8 mouse cellular contexts compared by ENCODE assay signal in the genomic region with DNA sequence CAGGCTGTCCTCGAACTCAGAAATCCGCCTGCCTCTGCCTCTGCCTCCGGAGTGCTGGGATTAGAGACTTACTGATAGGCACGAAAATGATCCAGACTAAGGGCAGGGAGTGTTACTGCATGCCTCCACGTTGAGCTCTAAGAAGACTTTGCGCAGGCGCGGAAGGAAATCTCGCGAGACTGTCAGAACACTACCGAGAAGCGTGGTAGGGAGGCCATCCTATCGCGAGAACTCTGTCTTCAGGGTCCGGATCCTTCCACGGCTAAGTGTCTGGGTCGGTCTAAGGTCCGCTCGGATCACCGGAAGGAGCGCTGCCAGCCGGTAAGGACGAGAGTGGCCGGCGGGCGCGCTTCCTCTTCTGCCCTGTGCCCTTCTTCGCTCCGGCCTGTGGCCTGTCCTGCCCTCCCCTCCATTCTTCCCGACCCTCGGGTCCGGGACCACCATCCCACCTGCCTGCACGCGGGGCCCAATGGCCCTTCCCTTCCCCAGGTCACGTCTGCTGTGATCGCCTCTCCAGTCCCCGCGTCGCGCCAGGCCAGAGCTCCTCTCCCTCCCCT. TPM values are rescaled to one million over a fixed set of nuclear protein-coding genes. Genes with fewer than 3 reads are reported as not detected.
DNase-seq lines count a peak whose midpoint lies in the region; ATAC-seq and TF ChIP-seq lines count a peak whose summit lies in the region.

A gene (plus strand): TSS at position 176 of the 557 bp plus-strand sequence.

- peak within 1 kb of the TSS; percentile 96 for H3K4me3 ChIP-seq in E14TG2a.4 (replicated peaks; ENCODE audit: low read length)
- peak within 1 kb of the TSS; percentile 87 for H3K4me3 ChIP-seq in forebrain, embryonic 12.5 days (replicated peaks)
- H3K4me3 ChIP-seq in heart, postnatal 0 days (ENCODE audit: low read depth, low read length) = peak within 1 kb of the TSS; percentile 89
- peak within 1 kb of the TSS; percentile 94 for H3K4me3 ChIP-seq in liver, embryonic 16.5 days (ENCODE audit: low read depth, low read length)
- H3K4me3 ChIP-seq in neural tube, embryonic 13.5 days = peak within 1 kb of the TSS; percentile 95
- peak within 1 kb of the TSS; percentile 93 for H3K4me3 ChIP-seq in testis, adult 2 months (ENCODE audit: control insufficient read depth, low read depth, low read length)

- peak; percentile 100 for DNase-seq in c-Kit-positive CD71-positive TER-119-positive erythroid progenitor cells, embryonic 14.5 days (ENCODE audit: low spot score)
- peak; percentile 99 for DNase-seq in heart, postnatal 0 days (ENCODE audit: low spot score)
- peak; percentile 99 for DNase-seq in kidney, postnatal 4 days

- peaks cover 12% of the 10 kb centered on the region; the same call in 1 of the 2 replicates for H3K36me3 ChIP-seq in E14TG2a.4 (ENCODE audit: insufficient read depth, low read length)
- no peaks in the 10 kb centered on the region for H3K36me3 ChIP-seq in forebrain, embryonic 12.5 days (replicated peaks)
- no peaks in the 10 kb centered on the region for H3K36me3 ChIP-seq in heart, postnatal 0 days (replicated peaks; ENCODE audit: control insufficient read depth, insufficient read depth, low read length)
- H3K36me3 ChIP-seq in liver, embryonic 16.5 days (ENCODE audit: control insufficient read depth, insufficient read depth) = peaks cover 4% of the 10 kb centered on the region; the same call in 1 of the 2 replicates
- H3K36me3 ChIP-seq in neural tube, embryonic 13.5 days = no peaks in the 10 kb centered on the region
- no peaks in the 10 kb centered on the region for H3K36me3 ChIP-seq in testis, adult 2 months (ENCODE audit: control insufficient read depth, insufficient read depth, low read length)

- TF ChIP-seq CTCF in E14TG2a.4 (conservative IDR thresholded peaks at IDR 0.05; ENCODE audit: low read length) = no peak
- TF ChIP-seq CTCF in heart, postnatal 0 days (IDR thresholded peaks at IDR 0.05; ENCODE audit: low read depth) = no peak
- no peak for TF ChIP-seq CTCF in testis, adult 2 months (IDR thresholded peaks at IDR 0.05; ENCODE audit: control insufficient read depth, insufficient read depth, insufficient replicate concordance, low read depth, low read length)

- TF ChIP-seq POLR2A in testis, adult 2 months (IDR thresholded peaks at IDR 0.05; ENCODE audit: control insufficient read depth, low read depth, low read length) = peak; percentile 95

- H3K27ac ChIP-seq in forebrain, embryonic 12.5 days = peak within 1 kb of the TSS; percentile 79
- H3K27ac ChIP-seq in heart, postnatal 0 days (ENCODE audit: low read depth) = peak within 1 kb of the TSS; percentile 91
- H3K27ac ChIP-seq in liver, embryonic 16.5 days (ENCODE audit: low read length) = peak within 1 kb of the TSS; percentile 97
- H3K27ac ChIP-seq in neural tube, embryonic 13.5 days (replicated peaks) = peak within 1 kb of the TSS; percentile 91
- peak within 1 kb of the TSS; percentile 56 for H3K27ac ChIP-seq in testis, adult 2 months (ENCODE audit: control insufficient read depth, insufficient read depth, low read depth, low read length)

- TF ChIP-seq EP300 in heart, postnatal 0 days (IDR thresholded peaks at IDR 0.05; ENCODE audit: low read depth) = peak; percentile 88

- H3K9ac ChIP-seq in forebrain, embryonic 12.5 days = peak within 1 kb of the TSS; percentile 95
- H3K9ac ChIP-seq in heart, postnatal 0 days (replicated peaks; ENCODE audit: low read depth, low read length) = peak within 1 kb of the TSS; percentile 88
- peak within 1 kb of the TSS; percentile 98 for H3K9ac ChIP-seq in liver, embryonic 16.5 days (ENCODE audit: low read depth, low read length)
- H3K9ac ChIP-seq in neural tube, embryonic 13.5 days = peak within 1 kb of the TSS; percentile 95

- H3K4me1 ChIP-seq in E14TG2a.4 (replicated peaks; ENCODE audit: low read depth, low read length) = peaks cover 65% of the 10 kb centered on the region
- peaks cover 21% of the 10 kb centered on the region for H3K4me1 ChIP-seq in forebrain, embryonic 12.5 days
- H3K4me1 ChIP-seq in heart, postnatal 0 days (ENCODE audit: control insufficient read depth, insufficient read depth) = peaks cover 17% of the 10 kb centered on the region
- peaks cover 47% of the 10 kb centered on the region for H3K4me1 ChIP-seq in liver, embryonic 16.5 days (ENCODE audit: control insufficient read depth, low read depth, low read length)
- peaks cover 28% of the 10 kb centered on the region for H3K4me1 ChIP-seq in neural tube, embryonic 13.5 days (replicated peaks)
- H3K4me1 ChIP-seq in testis, adult 2 months (ENCODE audit: control insufficient read depth, insufficient read depth, low read length) = peaks cover 10% of the 10 kb centered on the region

- peak; percentile 98 for ATAC-seq in forebrain, embryonic 12.5 days (ENCODE audit: low FRiP score)
- ATAC-seq in heart, postnatal 0 days (ENCODE audit: insufficient read depth, low read depth) = peak; percentile 98
- ATAC-seq in liver, embryonic 16.5 days (ENCODE audit: low read depth) = peak; percentile 94
- peak; percentile 98 for ATAC-seq in neural tube, embryonic 13.5 days (ENCODE audit: low read depth)

- H3K27me3 ChIP-seq in E14TG2a.4 (ENCODE audit: insufficient read depth, low read length) = no peaks in the 10 kb centered on the region
- H3K27me3 ChIP-seq in forebrain, embryonic 12.5 days = no peaks in the 10 kb centered on the region
- no peaks in the 10 kb centered on the region for H3K27me3 ChIP-seq in heart, postnatal 0 days (ENCODE audit: control insufficient read depth, insufficient read depth, low read length)
- no peaks in the 10 kb centered on the region for H3K27me3 ChIP-seq in liver, embryonic 16.5 days (ENCODE audit: control insufficient read depth, insufficient read depth, low read depth, low read length)
- no peaks in the 10 kb centered on the region for H3K27me3 ChIP-seq in neural tube, embryonic 13.5 days
- no peaks in the 10 kb centered on the region for H3K27me3 ChIP-seq in testis, adult 2 months (ENCODE audit: control insufficient read depth, insufficient read depth, low read length)

- no peaks in the 10 kb centered on the region for H3K9me3 ChIP-seq in E14TG2a.4 (ENCODE audit: low read length)
- H3K9me3 ChIP-seq in forebrain, embryonic 12.5 days = no peaks in the 10 kb centered on the region
- H3K9me3 ChIP-seq in heart, postnatal 0 days (replicated peaks; ENCODE audit: control insufficient read depth, low read length) = no peaks in the 10 kb centered on the region
- H3K9me3 ChIP-seq in liver, embryonic 16.5 days (replicated peaks; ENCODE audit: control insufficient read depth, low read length) = no peaks in the 10 kb centered on the region
- H3K9me3 ChIP-seq in neural tube, embryonic 13.5 days = no peaks in the 10 kb centered on the region

- peak within 1 kb of the TSS; percentile 91 for H3K4me2 ChIP-seq in forebrain, embryonic 12.5 days
- H3K4me2 ChIP-seq in heart, postnatal 0 days (ENCODE audit: low read depth, low read length) = peak within 1 kb of the TSS; percentile 88
- H3K4me2 ChIP-seq in liver, embryonic 16.5 days (ENCODE audit: low read depth, low read length) = peak within 1 kb of the TSS; percentile 92
- peak within 1 kb of the TSS; percentile 95 for H3K4me2 ChIP-seq in neural tube, embryonic 13.5 days

- WGBS in forebrain, embryonic 12.5 days = under 1% methylated on average over 40 of the region's 40 CpGs
- WGBS in heart, postnatal 0 days = 1% methylated on average over 36 of the region's 40 CpGs
- under 1% methylated on average over 40 of the region's 40 CpGs for WGBS in liver, embryonic 16.5 days (ENCODE audit: insufficient replicate concordance)
- 1% methylated on average over 40 of the region's 40 CpGs for WGBS in neural tube, embryonic 13.5 days

RNA-seq across cellular contexts. Expression of the gene that starts here (rescaled TPM):
- polyA plus RNA-seq in forebrain, embryonic 12.5 days (2016; fragmentation: Nextera tagmentation; extraction: Ambion mirVana) = 91.9 and 94.8 TPM in 2 replicates
- 137 and 180 TPM in 2 replicates for total RNA-seq in heart, postnatal 0 days (2014; rRNA removed; ENCODE audit: low replicate concordance)
- 60.8 and 62.1 TPM in 2 replicates for polyA plus RNA-seq in heart, postnatal 0 days (2015; fragmentation: Nextera tagmentation; extraction: Ambion mirVana)
- polyA plus RNA-seq in liver, embryonic 16.5 days (2015; fragmentation: Nextera tagmentation; extraction: Ambion mirVana) = 355 and 363 TPM in 2 replicates
- 96.5 and 97.5 TPM in 2 replicates for polyA plus RNA-seq in neural tube, embryonic 13.5 days (2015; fragmentation: Nextera tagmentation; extraction: Ambion mirVana)
- 89.1 and 103 TPM in 2 replicates for polyA plus RNA-seq in testis, adult 2 months (2012; rRNA removed)

Comparison
In these comparisons a context has a peak if more than half of its experiments do, and no peak if none do; other contexts are left out.
1. Peak in every context shown above with its lines: DNase-seq, ATAC-seq, H3K4me3 ChIP-seq and H3K27ac ChIP-seq.